ENCODE assay signal across 7 mouse cellular contexts in genomic region chr11:59663776-59664320, GRCm38 (mm10). TPM values are rescaled to one million over a fixed set of nuclear protein-coding genes. Genes with fewer than 3 reads are reported as not detected.
DNase-seq lines count a peak whose midpoint lies in the region; ATAC-seq and TF ChIP-seq lines count a peak whose summit lies in the region.

No protein-coding gene starts in this region.

- no peak for TF ChIP-seq CTCF in small intestine, adult 2 months (IDR thresholded peaks at IDR 0.05; ENCODE audit: extremely low read depth, insufficient read length, insufficient replicate concordance, low read depth, low read length)

- no peaks in the 10 kb centered on the region for H3K9me3 ChIP-seq in ES-E14 (ENCODE audit: control insufficient read depth, insufficient read depth, low read depth, low read length)
- no peaks in the 10 kb centered on the region for H3K9me3 ChIP-seq in heart, embryonic 14.5 days (ENCODE audit: control insufficient read depth, low read length)
- no peaks in the 10 kb centered on the region for H3K9me3 ChIP-seq in limb, embryonic 13.5 days

- in situ Hi-C loops in ES-E14 (cut with MboI; ENCODE audit: low sequenced_read_pairs in 2 of 2, unreplicated experiment in 2 of 2): no loop called here

- TF ChIP-seq POLR2A in small intestine, adult 2 months (IDR thresholded peaks at IDR 0.05; ENCODE audit: low read depth, low read length): no peak

- 0 out of 2 replicates have a peak overlapping the region, but pooled peaks have one; percentile 0 for H3K9ac ChIP-seq in ES-E14 (ENCODE audit: insufficient read depth, low read depth, low read length, poor library complexity, severe bottlenecking)
- peak overlapping the region; percentile 87 for H3K9ac ChIP-seq in heart, embryonic 14.5 days (ENCODE audit: low read length)
- peak overlapping the region; percentile 85 for H3K9ac ChIP-seq in limb, embryonic 13.5 days

- 6% methylated on average over 3 of the region's 3 CpGs for WGBS in heart, embryonic 14.5 days
- 4% methylated on average over 3 of the region's 3 CpGs for WGBS in limb, embryonic 13.5 days
- WGBS in small intestine, adult 2 months: 17% methylated on average over 3 of the region's 3 CpGs

- H3K27ac ChIP-seq in ES-E14 (ENCODE audit: insufficient read depth, low read depth, low read length, poor library complexity, severe bottlenecking): no peak overlapping the region
- peak overlapping the region; percentile 72 to 93 for H3K27ac ChIP-seq in heart, embryonic 14.5 days (replicated peaks in 1 of 2; ENCODE audit: control insufficient read depth in 1 of 2, insufficient read depth in 1 of 2, low read depth in 2 of 2, low read length in 2 of 2)
- no peak overlapping the region for H3K27ac ChIP-seq in limb, embryonic 13.5 days
- H3K27ac ChIP-seq in small intestine, adult 2 months (ENCODE audit: insufficient read depth, low read depth, low read length): peak overlapping the region; percentile 70

- DNase-seq in 416B (ENCODE audit: low read depth) (peak; percentile 27), ES-E14 (ENCODE audit: low read depth, low spot score) (no peak)
- DNase-seq in frontal cortex, adult 2 months (ENCODE audit: extremely low spot score in 1 of 2, low spot score in 1 of 2): no peak
- no peak for DNase-seq in T-cell, adult 2 months (ENCODE audit: low spot score)

- peak overlapping the region in 1 of 2 experiments; percentile 17; a peak in 1 of 4 replicates for H3K4me3 ChIP-seq in ES-E14 (ENCODE audit: insufficient read depth in 1 of 2, low read depth in 1 of 2, low read length in 2 of 2, poor library complexity in 1 of 2, severe bottlenecking in 1 of 2)
- peak overlapping the region; percentile 72 to 76 for H3K4me3 ChIP-seq in heart, embryonic 14.5 days (ENCODE audit: control insufficient read depth in 1 of 2, insufficient read depth in 1 of 2, low read depth in 1 of 2, low read length in 2 of 2)
- peak overlapping the region; percentile 69 for H3K4me3 ChIP-seq in limb, embryonic 13.5 days
- peak overlapping the region; percentile 35 for H3K4me3 ChIP-seq in small intestine, adult 2 months (ENCODE audit: low read depth, low read length)

- H3K4me1 ChIP-seq in ES-E14 (ENCODE audit: control insufficient read depth in 2 of 2, insufficient read depth in 2 of 2, low read length in 2 of 2, poor library complexity in 1 of 2): peaks cover 2 to 9% of the 10 kb centered on the region in 2 experiments; a peak in 3 of 4 replicates
- peaks cover 15 to 43% of the 10 kb centered on the region in 2 experiments for H3K4me1 ChIP-seq in heart, embryonic 14.5 days (ENCODE audit: control insufficient read depth in 2 of 2, insufficient read depth in 2 of 2, low read length in 2 of 2)
- peaks cover 43% of the 10 kb centered on the region for H3K4me1 ChIP-seq in limb, embryonic 13.5 days
- peaks cover 16% of the 10 kb centered on the region; the same call in 1 of the 2 replicates for H3K4me1 ChIP-seq in small intestine, adult 2 months (ENCODE audit: control insufficient read depth, insufficient read depth, insufficient read length, low read length)

- no peak for ATAC-seq in heart, embryonic 14.5 days (ENCODE audit: insufficient number of reproducible peaks, insufficient read depth, low FRiP score, low read depth)
- ATAC-seq in limb, embryonic 13.5 days (ENCODE audit: low FRiP score, low read depth): no peak

- H3K27me3 ChIP-seq in heart, embryonic 14.5 days (ENCODE audit: control insufficient read depth, insufficient read depth, low read length): no peaks in the 10 kb centered on the region
- peaks cover 3% of the 10 kb centered on the region; the same call in 1 of the 2 replicates for H3K27me3 ChIP-seq in limb, embryonic 13.5 days
- H3K27me3 ChIP-seq in small intestine, adult 2 months (ENCODE audit: control insufficient read depth, insufficient read depth, low read length): no peaks in the 10 kb centered on the region

- peak overlapping the region; percentile 92 for H3K4me2 ChIP-seq in heart, embryonic 14.5 days (ENCODE audit: low read length)
- peak overlapping the region; percentile 95 for H3K4me2 ChIP-seq in limb, embryonic 13.5 days (replicated peaks)

- no peaks in the 10 kb centered on the region for H3K36me3 ChIP-seq in ES-E14 (ENCODE audit: control insufficient read depth, insufficient read depth, low read length, poor library complexity, severe bottlenecking)
- H3K36me3 ChIP-seq in heart, embryonic 14.5 days (ENCODE audit: control insufficient read depth, insufficient read depth, low read length): no peaks in the 10 kb centered on the region
- H3K36me3 ChIP-seq in limb, embryonic 13.5 days: no peaks in the 10 kb centered on the region
- no peaks in the 10 kb centered on the region for H3K36me3 ChIP-seq in small intestine, adult 2 months (ENCODE audit: control insufficient read depth, insufficient read depth, low read length)

TF ChIP-seq in ES-E14, 5 proteins besides CTCF, POLR2A, EP300 and RAD21:
- TF ChIP-seq ZNF384 (IDR thresholded peaks at IDR 0.05; ENCODE audit: low read depth, low read length) (no peak), HCFC1 (IDR thresholded peaks at IDR 0.05; ENCODE audit: borderline replicate concordance, insufficient read depth, low read length) (no peak), ZC3H11A (IDR thresholded peaks at IDR 0.05; ENCODE audit: borderline replicate concordance, low read depth, low read length) (no peak), MAFK (IDR thresholded peaks at IDR 0.05; ENCODE audit: insufficient read depth, low read depth, low read length) (no peak), CHD2 (IDR thresholded peaks at IDR 0.05; ENCODE audit: low read depth, low read length) (no peak)

RNA-seq across cellular contexts. Expression of gene Mprip, which starts 2.7 kb away (rescaled TPM):
- total RNA-seq in ES-E14 (2012; rRNA removed): 112 and 138 TPM in 2 replicates
- 64.7 and 68.7 TPM in 2 replicates for polyA plus RNA-seq in heart, embryonic 14.5 days (2014; fragmentation: Nextera tagmentation; extraction: Ambion mirVana)
- 40.7 and 44.4 TPM in 2 replicates for polyA plus RNA-seq in limb, embryonic 13.5 days (2015; fragmentation: Nextera tagmentation; extraction: Ambion mirVana)
- polyA plus RNA-seq in small intestine, adult 2 months (2012; rRNA removed): 38.8 and 76.4 TPM in 2 replicates
- polyA plus RNA-seq in frontal cortex, adult 2 months (2012; rRNA removed): 146 and 154 TPM in 2 replicates

Comparison
In these comparisons a context has a peak if more than half of its experiments do, and no peak if none do; other contexts are left out.
1. H3K27ac ChIP-seq: peak in heart, embryonic 14.5 days (2 of 2) and small intestine, adult 2 months (single experiment); none in ES-E14 (single experiment) and limb, embryonic 13.5 days (single experiment).
2. H3K9ac ChIP-seq: peak in every context shown above with its lines; median percentile 87 in heart, embryonic 14.5 days; 85 in limb, embryonic 13.5 days; 0 in ES-E14.